Mouse (Mus musculus) neural tube, embryonic 10.5 days (tissue): ENCODE measurements around the gene S1pr2.

Experiments used
- DNase-seq: peaks from one replicate; pipeline ENCODE4 v3.0.0-alpha.2; 2017; ENCODE audit warnings: low spot score; ENCODE audit errors: extremely low spot score

S1pr2 gene

GRCm38 (mm10) chr9:20966747-20967146 is 9.8 kb downstream of the S1pr2 start:
- no peak for DNase-seq

GRCm38 (mm10) chr9:20966008-20966407 is 10.6 kb downstream of the S1pr2 start:
- DNase-seq: no peak

- no peak for DNase-seq
Measured at GRCm38 (mm10) chr9:20965606-20966005, 11.0 kb downstream of the S1pr2 start.

- no peak for DNase-seq
Measured at GRCm38 (mm10) chr9:20961557-20961956, 15.0 kb downstream of the S1pr2 start.

- no peak for DNase-seq
Measured at GRCm38 (mm10) chr9:20959430-20959938, 17.1 kb downstream of the S1pr2 start, which contains the start of gene Dnmt1. TSS of gene Dnmt1 (minus strand) at chr9:20959888.

- DNase-seq: no peak
Measured at GRCm38 (mm10) chr9:20956989-20957388, 19.6 kb downstream of the S1pr2 start.

GRCm38 (mm10) chr9:20952520-20953227 is 23.9 kb downstream of the S1pr2 start:
- peak; percentile 99 for DNase-seq

GRCm38 (mm10) chr9:20951966-20952519 is 24.5 kb downstream of the S1pr2 start:
- no peak for DNase-seq

GRCm38 (mm10) chr9:20951441-20951840 is 25.1 kb downstream of the S1pr2 start:
- peak; percentile 19 for DNase-seq

GRCm38 (mm10) chr9:20950419-20950818 is 26.2 kb downstream of the S1pr2 start:
- DNase-seq: no peak

GRCm38 (mm10) chr9:20946066-20946880 is 30.3 kb downstream of the S1pr2 start:
- no peak for DNase-seq

GRCm38 (mm10) chr9:20944697-20945370 is 31.7 kb downstream of the S1pr2 start:
- DNase-seq: no peak

GRCm38 (mm10) chr9:20943911-20944310 is 32.7 kb downstream of the S1pr2 start:
- peak; percentile 18 for DNase-seq

- DNase-seq: no peak
Measured at GRCm38 (mm10) chr9:20943396-20943795, 33.2 kb downstream of the S1pr2 start.

GRCm38 (mm10) chr9:20923258-20923657 is 53.3 kb downstream of the S1pr2 start:
- DNase-seq: no peak

GRCm38 (mm10) chr9:20916160-20916559 is 60.4 kb downstream of the S1pr2 start:
- no peak for DNase-seq
